ENCODE assay signal across 14 mouse cellular contexts in the genomic region with DNA sequence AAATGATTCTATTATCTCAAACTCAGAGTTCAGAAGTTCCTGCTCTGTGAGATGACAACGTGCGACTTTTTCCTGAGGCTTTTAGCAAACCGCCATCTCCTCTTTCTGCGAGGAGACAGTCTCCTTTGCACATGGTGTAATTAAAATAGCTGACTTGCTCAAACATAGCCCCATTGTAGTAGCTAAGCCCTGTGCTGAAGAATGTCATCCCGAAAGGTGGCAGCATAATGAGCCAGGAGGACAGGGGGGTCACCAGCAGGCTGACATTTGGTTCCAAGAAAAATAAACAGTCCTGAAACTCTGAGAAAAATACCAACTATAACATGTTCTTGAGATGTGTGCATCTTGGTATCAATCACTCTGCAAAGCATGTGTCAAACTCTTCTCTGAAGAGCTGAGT.
"Had no signal": no experiment of that assay in that cellular context is flagged by ENCODE, and none has a peak within 500 bp of the region (broad histone marks: within the 10 kb centered on the region; RNA-seq: fewer than 3 reads in every experiment).

No protein-coding gene starts in this region.

- H3K4me1 ChIP-seq: kidney, embryonic 15.5 days; liver, embryonic 15.5 days; midbrain, embryonic 15.5 days; neural tube, embryonic 13.5 days had no signal

- H3K27me3 ChIP-seq: kidney, embryonic 15.5 days; liver, embryonic 15.5 days; midbrain, embryonic 15.5 days; neural tube, embryonic 13.5 days had no signal

- H3K27ac ChIP-seq: kidney, embryonic 15.5 days; left cerebral cortex, adult 2 months; liver, embryonic 15.5 days; midbrain, embryonic 15.5 days; neural tube, embryonic 13.5 days had no signal

- H3K9me3 ChIP-seq: kidney, embryonic 15.5 days; limb, embryonic 10.5 days; liver, embryonic 15.5 days; midbrain, embryonic 15.5 days; neural tube, embryonic 13.5 days had no signal

- ATAC-seq: lung, postnatal 0 days; midbrain, embryonic 15.5 days had no signal

- DNase-seq: kidney, postnatal 14 days; lung, adult 2 months; lung, postnatal 36 days; retina, postnatal 1 day; thymus, postnatal 14 days had no signal

- H3K4me3 ChIP-seq: kidney, embryonic 15.5 days; left cerebral cortex, adult 2 months; limb, embryonic 10.5 days; liver, embryonic 15.5 days; midbrain, embryonic 15.5 days; neural tube, embryonic 13.5 days had no signal

- H3K36me3 ChIP-seq: kidney, embryonic 15.5 days; limb, embryonic 10.5 days; liver, embryonic 15.5 days; midbrain, embryonic 15.5 days; neural tube, embryonic 13.5 days had no signal

- H3K4me2 ChIP-seq: kidney, embryonic 15.5 days; liver, embryonic 11.5 days; liver, embryonic 15.5 days; midbrain, embryonic 11.5 days; midbrain, embryonic 15.5 days; neural tube, embryonic 13.5 days had no signal

- H3K9ac ChIP-seq: kidney, embryonic 15.5 days; liver, embryonic 15.5 days; midbrain, embryonic 15.5 days; neural tube, embryonic 13.5 days had no signal
